Mouse (Mus musculus): ENCODE results near the gene Klkb1.

DNA sequence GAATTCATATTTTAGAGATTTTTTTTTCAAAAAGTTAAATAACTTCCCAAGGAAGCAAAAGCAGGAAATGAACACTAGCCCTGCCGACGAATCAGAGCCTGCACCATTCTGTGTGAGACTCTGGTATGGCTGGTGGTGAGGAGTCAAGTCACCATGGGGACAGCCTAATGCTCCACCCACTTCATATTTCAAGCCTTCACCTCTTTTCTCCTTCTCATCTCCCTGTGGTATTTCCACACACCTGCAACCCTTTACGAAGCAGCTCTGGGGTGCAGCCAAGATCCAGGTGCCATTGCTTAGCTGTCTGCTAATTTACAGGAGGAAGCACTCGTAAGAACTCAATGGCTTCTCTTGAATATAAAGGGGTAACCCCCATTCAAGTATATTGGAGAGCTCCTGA lies 16.3 kb upstream of the Klkb1 start:
- TF ChIP-seq E2F4 (IDR thresholded peaks at IDR 0.05; ENCODE audit: insufficient read depth): no peak
- TF ChIP-seq POLR2A (IDR thresholded peaks at IDR 0.05; ENCODE audit: insufficient read length, low read depth): no peak
- no peak for TF ChIP-seq POLR2AphosphoS2 (IDR thresholded peaks at IDR 0.05; ENCODE audit: insufficient read length, low read depth)
- TF ChIP-seq TCF12 (IDR thresholded peaks at IDR 0.05; ENCODE audit: insufficient read depth, poor library complexity, severe bottlenecking): no peak
- TF ChIP-seq MAX (IDR thresholded peaks at IDR 0.05; ENCODE audit: low read depth): no peak
- TF ChIP-seq MYOD1 (IDR thresholded peaks at IDR 0.05; ENCODE audit: control insufficient read depth in 1 of 3, insufficient read length in 2 of 3, low read depth in 2 of 3): no peak
- no peak for TF ChIP-seq USF1 (IDR thresholded peaks at IDR 0.05; ENCODE audit: low read depth)
- TF ChIP-seq SRF (IDR thresholded peaks at IDR 0.05; ENCODE audit: control insufficient read depth, insufficient read length, low read depth): no peak
- TF ChIP-seq MYOG (IDR thresholded peaks at IDR 0.05; ENCODE audit: control insufficient read depth in 1 of 3, insufficient read depth in 1 of 3, insufficient read length in 2 of 3, low read depth in 2 of 3): no peak
- no peak for TF ChIP-seq TCF3 (IDR thresholded peaks at IDR 0.05; ENCODE audit: insufficient read length, low read depth)
